Mouse (Mus musculus) liver, postnatal 0 days (tissue): ENCODE results near the gene Sptan1. TPM values are rescaled to one million over a fixed set of nuclear protein-coding genes. Genes with fewer than 3 reads are reported as not detected.

Experiments
- ATAC-seq: fragments of 200-750 bp; cut with Nextera tagmentation; 2 replicates; pipeline ENCODE4 v1.8.0; 2017; ENCODE audit warnings: mild to moderate bottlenecking, moderate library complexity
- DNase-seq: peaks from one replicate; pipeline ENCODE4 v3.0.0-alpha.2; 2016
- H3K27ac ChIP-seq: fragments of 300-500 bp; sonication (generic); 2 replicates; pipeline ENCODE4 v1.5.1; 2014; ENCODE audit warnings: antibody characterized with exemption, moderate library complexity, mild to moderate bottlenecking, low read depth
- H3K27me3 ChIP-seq: fragments of 300-500 bp; sonication (generic); 2 replicates; pipeline ENCODE4 v1.6.1; 2014; ENCODE audit warnings: low read length, control low read depth, mixed read lengths; ENCODE audit not compliant: insufficient read depth
- H3K36me3 ChIP-seq: fragments of 300-500 bp; sonication (generic); replicated peaks from 2 replicates; pipeline ENCODE4 v1.6.1; 2014; ENCODE audit warnings: mild to moderate bottlenecking, control low read depth, low read length, moderate library complexity, mixed read lengths; ENCODE audit not compliant: insufficient read depth
- H3K4me1 ChIP-seq: fragments of 300-500 bp; sonication (generic); 2 replicates; pipeline ENCODE4 v1.6.1; 2014; ENCODE audit warnings: antibody characterized with exemption, mild to moderate bottlenecking, control low read depth; ENCODE audit not compliant: insufficient read depth
- H3K4me2 ChIP-seq: fragments of 300-500 bp; sonication (generic); 2 replicates; pipeline ENCODE4 v1.6.1; 2014; ENCODE audit warnings: low read depth, mild to moderate bottlenecking, low read length, moderate library complexity, mixed read lengths
- H3K4me3 ChIP-seq: fragments of 300-500 bp; sonication (generic); 2 replicates; pipeline ENCODE4 v1.5.1; 2014; ENCODE audit warnings: low read depth, low read length
- H3K9ac ChIP-seq: fragments of 300-500 bp; sonication (generic); replicated peaks from 2 replicates; pipeline ENCODE4 v1.6.1; 2014; ENCODE audit warnings: mild to moderate bottlenecking, moderate library complexity
- H3K9me3 ChIP-seq: fragments of 300-500 bp; sonication (generic); 2 replicates; pipeline ENCODE4 v1.6.1; 2016; ENCODE audit warnings: mild to moderate bottlenecking, control low read depth, low read length, mixed read lengths
- CTCF ChIP-seq: sonication (generic); IDR thresholded peaks from 2 replicates; pipeline ENCODE4 v1.5.1; 2016; ENCODE audit warnings: antibody characterized with exemption, low read depth
- EP300 ChIP-seq: IDR thresholded peaks from 2 replicates; pipeline ENCODE4 v1.6.1; 2016; ENCODE audit warnings: antibody characterized with exemption, low read depth, mild to moderate bottlenecking
- WGBS: fragments of 180-500 bp; shearing (Covaris S2); extraction: QIAGEN DNeasy Blood & Tissue Kit; methylation state at CpG from one replicate; pipeline ENCODE4 v1.1.7; 2014; ENCODE audit not compliant: insufficient replicate concordance; 5-methylcytosine and 5-hydroxymethylcytosine counted together
- polyA plus RNA-seq: library from polyadenylated mRNA; unstranded; fragments of >200 nt; fragmentation: Nextera tagmentation; extraction: Ambion mirVana; gene quantifications from 2 replicates; pipeline ENCODE4 v1.2.1, GENCODE M21; 2015

The Sptan1 gene
- polyA plus RNA-seq, 1 experiment from 2014 or later: 17.2 TPM

- Histone ChIP-seq H3K4me3 (peak within 1 kb of the TSS; percentile 97), H3K4me2 (peak within 1 kb of the TSS; percentile 76), H3K36me3 (peaks cover 25% of the 10 kb centered on the region), H3K9ac (peak within 1 kb of the TSS; percentile 74), H3K27me3 (no peaks in the 10 kb centered on the region), H3K4me1 (peaks cover 5% of the 10 kb centered on the region), H3K27ac (peak within 1 kb of the TSS; percentile 74; the same call in 1 of the 2 replicates), H3K9me3 (no peaks in the 10 kb centered on the region)
- DNase-seq (peak; percentile 98), ATAC-seq (peak; percentile 99)
- TF ChIP-seq CTCF (peak; percentile 86), EP300 (no peak; the same call in 1 of the 2 replicates)
- WGBS: 3% methylated on average over 44 of the region's 44 CpGs
Measured at GRCm38 (mm10) chr2:29934906-29935599, 30.3 kb upstream of the Sptan1 start, which contains the start of gene Gle1. TSS of gene Gle1 (plus strand) at chr2:29935426.

DNA sequence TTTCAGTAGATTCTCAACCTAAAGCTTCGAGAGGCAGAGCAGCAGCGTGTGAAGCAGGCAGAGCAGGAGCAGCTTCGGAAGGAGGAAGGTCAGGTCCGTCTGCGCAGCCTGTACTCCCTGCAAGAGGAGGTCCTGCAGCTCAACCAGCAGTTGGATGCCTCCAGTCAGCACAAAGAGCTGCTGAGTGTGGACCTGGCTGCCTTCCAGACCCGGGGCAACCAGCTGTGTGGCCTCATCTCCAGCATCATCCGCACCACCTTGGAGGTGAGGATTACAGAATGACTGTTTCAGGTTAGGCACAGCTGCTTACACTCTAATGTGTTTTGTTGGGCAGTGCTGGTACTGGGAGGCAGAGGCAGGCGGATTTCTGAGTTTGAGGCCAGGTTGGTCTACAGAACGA is 25.3 kb upstream of the Sptan1 start:
- peaks cover 8% of the 10 kb centered on the region for H3K4me1 ChIP-seq
- peaks cover 54% of the 10 kb centered on the region for H3K36me3 ChIP-seq
- H3K9me3 ChIP-seq: no peaks in the 10 kb centered on the region
- ATAC-seq (no peak), DNase-seq (no peak)
- H3K4me3 ChIP-seq: no peak overlapping the region
- no peaks in the 10 kb centered on the region for H3K27me3 ChIP-seq
- H3K27ac ChIP-seq: no peak overlapping the region
- H3K4me2 ChIP-seq: no peak overlapping the region
- WGBS: 90% methylated on average over 9 of the region's 9 CpGs
- no peak overlapping the region for H3K9ac ChIP-seq
- no peak for TF ChIP-seq CTCF
- no peak for TF ChIP-seq EP300

- Histone ChIP-seq H3K4me3 (no peak overlapping the region), H3K9me3 (no peaks in the 10 kb centered on the region), H3K27me3 (no peaks in the 10 kb centered on the region), H3K27ac (no peak overlapping the region), H3K9ac (no peak overlapping the region), H3K4me2 (no peak overlapping the region), H3K4me1 (peaks cover 11% of the 10 kb centered on the region), H3K36me3 (peaks cover 55% of the 10 kb centered on the region)
- WGBS: 91% methylated on average over 7 of the region's 7 CpGs
- ATAC-seq (no peak), DNase-seq (no peak)
- no peak for TF ChIP-seq EP300
- TF ChIP-seq CTCF: no peak
Measured at GRCm38 (mm10) chr2:29940826-29941225, 24.5 kb upstream of the Sptan1 start.

GRCm38 (mm10) chr2:29944723-29945122 is 20.6 kb upstream of the Sptan1 start:
- peak; percentile 21 for DNase-seq
- Histone ChIP-seq H3K27me3 (no peaks in the 10 kb centered on the region), H3K36me3 (peaks cover 62% of the 10 kb centered on the region), H3K9me3 (no peaks in the 10 kb centered on the region), H3K4me3 (no peak overlapping the region), H3K27ac (peak overlapping the region; percentile 95), H3K4me2 (peak overlapping the region; percentile 9; the same call in 1 of the 2 replicates), H3K9ac (peak overlapping the region; percentile 44; the same call in 1 of the 2 replicates), H3K4me1 (peaks cover 7% of the 10 kb centered on the region; the same call in 1 of the 2 replicates)
- TF ChIP-seq CTCF: no peak
- TF ChIP-seq EP300: peak; percentile 45; the same call in 1 of the 2 replicates
- peak; percentile 89 for ATAC-seq
- 58% methylated on average over 1 of the region's 1 CpGs for WGBS

- DNase-seq: no peak
- ATAC-seq: no peak
- Histone ChIP-seq H3K27ac (no peak overlapping the region), H3K4me1 (peaks cover 7% of the 10 kb centered on the region; the same call in 1 of the 2 replicates), H3K27me3 (no peaks in the 10 kb centered on the region), H3K36me3 (peaks cover 53% of the 10 kb centered on the region), H3K4me2 (no peak overlapping the region), H3K4me3 (no peak overlapping the region), H3K9ac (no peak overlapping the region), H3K9me3 (no peaks in the 10 kb centered on the region)
- WGBS: 92% methylated on average over 5 of the region's 5 CpGs
- TF ChIP-seq EP300 (no peak), CTCF (no peak)
Measured at GRCm38 (mm10) chr2:29948896-29949295, 16.5 kb upstream of the Sptan1 start.

DNA sequence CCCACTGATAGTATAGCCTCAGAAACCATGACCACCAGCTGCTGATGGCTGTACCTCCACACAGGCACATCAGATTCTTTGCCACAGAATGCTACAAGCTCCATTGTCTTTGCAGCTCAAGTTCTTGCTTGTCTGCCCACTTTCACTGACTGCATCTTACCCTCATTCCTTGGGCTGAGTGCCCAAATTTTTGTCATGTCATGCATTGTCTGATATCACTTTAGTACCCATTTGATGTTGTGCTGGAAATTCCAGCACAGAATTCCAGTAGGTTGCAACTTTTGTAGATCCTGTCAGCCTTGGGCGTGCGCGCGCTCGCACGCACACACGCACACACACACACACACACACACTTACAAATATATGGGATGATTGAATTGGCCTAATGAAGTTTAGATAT is 4.1 kb upstream of the Sptan1 start:
- Histone ChIP-seq H3K4me1 (no peaks in the 10 kb centered on the region), H3K27ac (no peak overlapping the region), H3K4me2 (no peak overlapping the region), H3K4me3 (no peak overlapping the region), H3K27me3 (peaks cover 9% of the 10 kb centered on the region), H3K9ac (no peak overlapping the region), H3K36me3 (peaks cover 27% of the 10 kb centered on the region), H3K9me3 (no peaks in the 10 kb centered on the region)
- 92% methylated on average over 7 of the region's 7 CpGs for WGBS
- no peak for TF ChIP-seq CTCF
- TF ChIP-seq EP300: no peak
- DNase-seq (no peak), ATAC-seq (no peak)
